Mouse (Mus musculus): Measurements from ENCODE around the gene Sept11. TPM values are rescaled to one million over a fixed set of nuclear protein-coding genes. Genes with fewer than 3 reads are reported as not detected.

Gene Sept11
- polyA plus RNA-seq, 1 experiment: 29.9 TPM

- 84% methylated on average over 1 of the region's 1 CpGs for WGBS
- DNase-seq (ENCODE audit: low read depth, low spot score): no peak
These were observed 114.3 kb downstream of the Sept11 start for GRCm38 (mm10) chr5:93207555-93207954.

DNA sequence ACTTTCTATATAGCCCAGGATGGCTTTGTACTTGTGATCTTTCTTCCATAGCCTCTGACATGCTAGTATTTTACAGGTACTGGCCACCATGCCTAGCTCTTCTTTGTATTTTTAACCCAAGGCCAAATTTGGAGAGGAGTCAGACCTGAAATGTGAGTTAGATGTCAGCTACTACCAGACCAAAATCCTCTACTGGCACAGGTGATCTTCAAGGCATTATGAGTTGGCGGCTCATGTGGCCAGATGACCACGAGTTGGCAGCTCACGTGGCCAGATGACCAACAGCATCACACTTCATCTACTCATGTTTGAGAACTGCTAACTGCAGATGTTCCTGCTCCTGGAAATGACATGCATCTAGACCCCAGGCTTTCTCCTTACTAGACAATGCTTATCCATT, 125.1 kb downstream of the Sept11 start:
- DNase-seq (ENCODE audit: low read depth, low spot score): no peak
- 84% methylated on average over 3 of the region's 3 CpGs for WGBS

DNA sequence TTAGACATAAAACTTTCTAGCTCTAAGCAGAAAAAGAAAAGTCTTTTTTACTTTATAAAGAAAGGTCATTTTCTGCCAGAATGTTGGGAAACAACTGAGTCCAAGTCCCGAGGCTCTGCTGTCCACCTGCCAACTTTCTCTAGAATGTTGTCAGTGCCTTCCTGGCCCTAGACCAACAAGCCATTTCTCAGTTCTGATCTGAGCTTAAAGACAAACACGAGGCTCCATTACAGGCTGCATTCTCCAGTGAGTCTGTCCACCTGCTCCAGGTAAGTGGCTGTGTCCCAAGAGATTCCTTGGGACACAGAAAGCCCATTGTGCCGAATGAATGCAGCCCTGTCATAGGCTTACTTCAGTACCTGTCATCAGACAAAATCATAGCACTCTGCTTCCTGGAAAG, 128.4 kb downstream of the Sept11 start:
- 18% methylated on average over 3 of the region's 3 CpGs for WGBS
- DNase-seq (ENCODE audit: low read depth, low spot score): no peak

GRCm38 (mm10) chr5:93224549-93224948, 131.3 kb downstream of the Sept11 start:
- no peak for DNase-seq (ENCODE audit: low read depth, low spot score)
- 92% methylated on average over 2 of the region's 2 CpGs for WGBS

Other genes with a start within 250 kb of the Sept11 start
- gene Sowahb, start 48.4 kb upstream of the Sept11 start, polyA plus RNA-seq (2012; rRNA removed): 15.6 and 22.2 TPM in 2 replicates
- 55.7 and 70.7 TPM in 2 replicates for gene Ccni, start 113.1 kb downstream of the Sept11 start, polyA plus RNA-seq (2012; rRNA removed)
- not detected in 2 replicates for gene 2010109A12Rik, start 113.1 kb downstream of the Sept11 start, polyA plus RNA-seq (2012; rRNA removed)
- gene Ccng2, start 173.8 kb downstream of the Sept11 start, polyA plus RNA-seq (2012; rRNA removed): 24.1 and 46.5 TPM in 2 replicates

Measured in large intestine, adult 2 months (tissue).